Mouse (Mus musculus): Measurements from ENCODE around the gene Padi4. TPM values are rescaled to one million over a fixed set of nuclear protein-coding genes. Genes with fewer than 3 reads are reported as not detected.

Padi4 gene
- total RNA-seq, 2 experiments from 2014 or later: 4.6 to 9.3 TPM

- ATAC-seq (replicated peaks; ENCODE audit: poor library complexity): no peak
Observed at GRCm38 (mm10) chr4:140789983-140790382, 15.9 kb upstream of the Padi4 start.

- peak; percentile 58 for ATAC-seq (replicated peaks; ENCODE audit: poor library complexity)
Observed at GRCm38 (mm10) chr4:140788983-140789382, 14.9 kb upstream of the Padi4 start.

GRCm38 (mm10) chr4:140788264-140788663, 14.2 kb upstream of the Padi4 start:
- peak; percentile 26 for ATAC-seq (replicated peaks; ENCODE audit: poor library complexity)

- peak; percentile 79 for ATAC-seq (replicated peaks; ENCODE audit: poor library complexity)
Observed at GRCm38 (mm10) chr4:140787414-140787813, 13.4 kb upstream of the Padi4 start.

GRCm38 (mm10) chr4:140785217-140785616, 11.2 kb upstream of the Padi4 start:
- ATAC-seq (replicated peaks; ENCODE audit: poor library complexity): no peak

- no peak for ATAC-seq (replicated peaks; ENCODE audit: poor library complexity)
Observed at GRCm38 (mm10) chr4:140784292-140784945, 10.4 kb upstream of the Padi4 start.

- ATAC-seq (replicated peaks; ENCODE audit: poor library complexity): no peak
Observed at GRCm38 (mm10) chr4:140782821-140783220, 8.8 kb upstream of the Padi4 start.

- ATAC-seq (replicated peaks; ENCODE audit: poor library complexity): no peak
Observed at GRCm38 (mm10) chr4:140780507-140780906, 6.5 kb upstream of the Padi4 start.

GRCm38 (mm10) chr4:140779803-140780397, 5.9 kb upstream of the Padi4 start:
- no peak; the same call in 1 of the 2 replicates for ATAC-seq (replicated peaks; ENCODE audit: poor library complexity)

GRCm38 (mm10) chr4:140776623-140777022, 2.6 kb upstream of the Padi4 start:
- no peak for ATAC-seq (replicated peaks; ENCODE audit: poor library complexity)

- no peak for ATAC-seq (replicated peaks; ENCODE audit: poor library complexity)
Observed at GRCm38 (mm10) chr4:140775876-140776275, 1.8 kb upstream of the Padi4 start.

- ATAC-seq (replicated peaks; ENCODE audit: poor library complexity): no peak
Observed at GRCm38 (mm10) chr4:140774893-140775292, 857 bp upstream of the Padi4 start.

GRCm38 (mm10) chr4:140771091-140771490, 2.9 kb downstream of the Padi4 start:
- ATAC-seq (replicated peaks; ENCODE audit: poor library complexity): peak; percentile 66

- ATAC-seq (replicated peaks; ENCODE audit: poor library complexity): peak; percentile 64
Observed at GRCm38 (mm10) chr4:140770433-140770832, 3.6 kb downstream of the Padi4 start.

- ATAC-seq (replicated peaks; ENCODE audit: poor library complexity): no peak
Observed at GRCm38 (mm10) chr4:140768973-140769372, 5.1 kb downstream of the Padi4 start.

- ATAC-seq (replicated peaks; ENCODE audit: poor library complexity): no peak
Observed at GRCm38 (mm10) chr4:140765936-140766335, 8.1 kb downstream of the Padi4 start.

GRCm38 (mm10) chr4:140763158-140763557, 10.9 kb downstream of the Padi4 start:
- ATAC-seq (replicated peaks; ENCODE audit: poor library complexity): peak; percentile 93

GRCm38 (mm10) chr4:140761601-140762000, 12.4 kb downstream of the Padi4 start:
- no peak for ATAC-seq (replicated peaks; ENCODE audit: poor library complexity)

GRCm38 (mm10) chr4:140755811-140756210, 18.2 kb downstream of the Padi4 start:
- ATAC-seq (replicated peaks; ENCODE audit: poor library complexity): no peak

- no peak for ATAC-seq (replicated peaks; ENCODE audit: poor library complexity)
Observed at GRCm38 (mm10) chr4:140753366-140753765, 20.7 kb downstream of the Padi4 start.

- peak; percentile 73 for ATAC-seq (replicated peaks; ENCODE audit: poor library complexity)
Observed at GRCm38 (mm10) chr4:140750328-140750727, 23.7 kb downstream of the Padi4 start.

- ATAC-seq (replicated peaks; ENCODE audit: poor library complexity): no peak
Observed at GRCm38 (mm10) chr4:140747978-140748377, 26.1 kb downstream of the Padi4 start.

- peak; percentile 84 for ATAC-seq (replicated peaks; ENCODE audit: poor library complexity)
Observed at GRCm38 (mm10) chr4:140744654-140745053, 29.4 kb downstream of the Padi4 start.

All from megakaryocyte progenitor cell, adult 5-6 weeks (primary cell).